Mouse (Mus musculus) heart, postnatal 0 days (tissue): ENCODE data around the gene Arhgef2. TPM values are rescaled to one million over a fixed set of nuclear protein-coding genes. Genes with fewer than 3 reads are reported as not detected.

ENCODE experiments used
- ATAC-seq: fragments of 200-750 bp; cut with Nextera tagmentation; 2 replicates; pipeline ENCODE4 v1.8.0; 2017; ENCODE audit warnings: low read depth, moderate number of reproducible peaks, moderate library complexity; ENCODE audit not compliant: insufficient read depth
- DNase-seq: peaks from one replicate; pipeline ENCODE4 v3.0.0-alpha.2; 2016; ENCODE audit warnings: low spot score
- H3K27ac ChIP-seq: fragments of 300-500 bp; sonication (generic); 2 replicates; pipeline ENCODE4 v1.5.1; 2014; ENCODE audit warnings: low read depth, mild to moderate bottlenecking
- H3K27me3 ChIP-seq: fragments of 300-500 bp; sonication (generic); 2 replicates; pipeline ENCODE4 v1.6.1; 2014; ENCODE audit warnings: low read length, mixed read lengths; ENCODE audit not compliant: control insufficient read depth, insufficient read depth
- H3K36me3 ChIP-seq: fragments of 300-500 bp; sonication (generic); replicated peaks from 2 replicates; pipeline ENCODE4 v1.6.1; 2014; ENCODE audit warnings: low read length, mixed read lengths; ENCODE audit not compliant: control insufficient read depth, insufficient read depth
- H3K4me1 ChIP-seq: fragments of 300-500 bp; sonication (generic); 2 replicates; pipeline ENCODE4 v1.6.1; 2014; ENCODE audit warnings: antibody characterized with exemption; ENCODE audit not compliant: control insufficient read depth, insufficient read depth
- H3K4me2 ChIP-seq: fragments of 300-500 bp; sonication (generic); 2 replicates; pipeline ENCODE4 v1.6.1; 2014; ENCODE audit warnings: low read depth, mild to moderate bottlenecking, low read length, moderate library complexity
- H3K4me3 ChIP-seq: fragments of 300-500 bp; sonication (generic); 2 replicates; pipeline ENCODE4 v1.5.1; 2014; ENCODE audit warnings: low read depth, low read length
- H3K9ac ChIP-seq: fragments of 300-500 bp; sonication (generic); replicated peaks from 2 replicates; pipeline ENCODE4 v1.6.1; 2014; ENCODE audit warnings: low read depth, low read length, mixed read lengths
- H3K9me3 ChIP-seq: fragments of 300-500 bp; sonication (generic); replicated peaks from 2 replicates; pipeline ENCODE4 v1.6.1; 2016; ENCODE audit warnings: low read length; ENCODE audit not compliant: control insufficient read depth
- CTCF ChIP-seq: IDR thresholded peaks from 2 replicates; pipeline ENCODE4 v1.5.1; 2016; ENCODE audit warnings: antibody characterized with exemption, control low read depth, low read depth
- EP300 ChIP-seq: IDR thresholded peaks from 2 replicates; pipeline ENCODE4 v1.6.1; 2016; ENCODE audit warnings: antibody characterized with exemption, low read depth
- WGBS: fragments of 180-500 bp; shearing (Covaris S2); extraction: QIAGEN DNeasy Blood & Tissue Kit; methylation state at CpG from one replicate; pipeline ENCODE4 v1.1.7; 2014; 5-methylcytosine and 5-hydroxymethylcytosine counted together
- polyA plus RNA-seq: library from polyadenylated mRNA; unstranded; fragments of >200 nt; fragmentation: Nextera tagmentation; extraction: Ambion mirVana; gene quantifications from 2 replicates; pipeline ENCODE4 v1.2.1, GENCODE M21; 2015
- total RNA-seq: library from RNA; depleted of rRNA; stranded (reverse); fragments of >200 nt; gene quantifications from 2 replicates; pipeline ENCODE4 v1.2.3, GENCODE M21; 2014; ENCODE audit warnings: low replicate concordance; rRNA removed

Gene Arhgef2
- total and polyA plus RNA-seq, 2 experiments from 2014 or later, result 56.1 to 146 TPM

GRCm38 (mm10) chr3:88684980-88685941 is 79.5 kb downstream of the Arhgef2 start, which contains the start of gene Khdc4:
Gene Khdc4 (plus strand): TSS chr3:88685803.
- H3K9ac ChIP-seq, result peak within 1 kb of the TSS; percentile 90
- peak; percentile 99 for DNase-seq
- H3K27me3 ChIP-seq, result no peaks in the 10 kb centered on the region
- peak within 1 kb of the TSS; percentile 83 for H3K4me2 ChIP-seq
- peaks cover 14% of the 10 kb centered on the region for H3K4me1 ChIP-seq
- ATAC-seq, result peak; percentile 98
- H3K27ac ChIP-seq, result peak within 1 kb of the TSS; percentile 96
- no peak; the same call in 1 of the 2 replicates for TF ChIP-seq EP300
- no peak for TF ChIP-seq CTCF
- peak within 1 kb of the TSS; percentile 71 for H3K4me3 ChIP-seq
- no peaks in the 10 kb centered on the region for H3K9me3 ChIP-seq
- WGBS, result under 1% methylated on average over 47 of the region's 47 CpGs
- H3K36me3 ChIP-seq, result peaks cover 22% of the 10 kb centered on the region

GRCm38 (mm10) chr3:88685958-88686451 is 80.2 kb downstream of the Arhgef2 start:
- DNase-seq (peak; percentile 57), ATAC-seq (peak; percentile 57)
- peak overlapping the region; percentile 96 for H3K27ac ChIP-seq
- peaks cover 29% of the 10 kb centered on the region for H3K36me3 ChIP-seq
- H3K4me3 ChIP-seq, result peak overlapping the region; percentile 71
- no peaks in the 10 kb centered on the region for H3K9me3 ChIP-seq
- peaks cover 14% of the 10 kb centered on the region for H3K4me1 ChIP-seq
- TF ChIP-seq CTCF (peak; percentile 4; the same call in 1 of the 2 replicates), EP300 (no peak)
- H3K27me3 ChIP-seq, result no peaks in the 10 kb centered on the region
- under 1% methylated on average over 45 of the region's 45 CpGs for WGBS
- peak overlapping the region; percentile 83 for H3K4me2 ChIP-seq
- H3K9ac ChIP-seq, result peak overlapping the region; percentile 90

- WGBS, result 16% methylated on average over 13 of the region's 13 CpGs
- H3K27me3 ChIP-seq, result no peaks in the 10 kb centered on the region
These were observed 81.2 kb downstream of the Arhgef2 start for GRCm38 (mm10) chr3:88686734-88687611.

GRCm38 (mm10) chr3:88689079-88689478 is 83.3 kb downstream of the Arhgef2 start:
- Histone ChIP-seq H3K9ac (no peak overlapping the region), H3K36me3 (peaks cover 57% of the 10 kb centered on the region), H3K4me2 (no peak overlapping the region), H3K9me3 (no peaks in the 10 kb centered on the region), H3K4me1 (peaks cover 14% of the 10 kb centered on the region), H3K27ac (no peak overlapping the region), H3K4me3 (no peak overlapping the region), H3K27me3 (no peaks in the 10 kb centered on the region)
- WGBS, result 75% methylated on average over 5 of the region's 5 CpGs
- DNase-seq (no peak), ATAC-seq (no peak)
- TF ChIP-seq EP300, result no peak
- TF ChIP-seq CTCF, result no peak

More at GRCm38 (mm10) chr3:88686734-88687611, 81.2 kb downstream of the Arhgef2 start:
- H3K36me3 ChIP-seq, result peaks cover 38% of the 10 kb centered on the region
- H3K9me3 ChIP-seq, result no peaks in the 10 kb centered on the region
- peak overlapping the region; percentile 83 for H3K4me2 ChIP-seq
- peak overlapping the region; percentile 90 for H3K9ac ChIP-seq
- peaks cover 14% of the 10 kb centered on the region for H3K4me1 ChIP-seq
- H3K27ac ChIP-seq, result peak overlapping the region; percentile 96
- TF ChIP-seq EP300, result no peak
- TF ChIP-seq CTCF, result no peak
- peak overlapping the region; percentile 71 for H3K4me3 ChIP-seq
- ATAC-seq (no peak), DNase-seq (no peak)

- DNase-seq (no peak), ATAC-seq (no peak)
- H3K4me3 ChIP-seq, result no peak overlapping the region
- peaks cover 96% of the 10 kb centered on the region for H3K36me3 ChIP-seq
- H3K27me3 ChIP-seq, result no peaks in the 10 kb centered on the region
- no peak overlapping the region for H3K9ac ChIP-seq
- no peak for TF ChIP-seq CTCF
- no peak for TF ChIP-seq EP300
- peaks cover 4% of the 10 kb centered on the region; the same call in 1 of the 2 replicates for H3K4me1 ChIP-seq
- H3K27ac ChIP-seq, result no peak overlapping the region
- H3K4me2 ChIP-seq, result no peak overlapping the region
- H3K9me3 ChIP-seq, result no peaks in the 10 kb centered on the region
These were observed 89.8 kb downstream of the Arhgef2 start for GRCm38 (mm10) chr3:88695545-88695944.

Other genes starting within 250 kb of the Arhgef2 start
- gene Paqr6, start 241.4 kb upstream of the Arhgef2 start, total RNA-seq, result not detected in 2 replicates
- 1.2 and 1.7 TPM in 2 replicates for gene Paqr6, start 241.4 kb upstream of the Arhgef2 start, polyA plus RNA-seq
- not detected in 2 replicates for gene Bglap3, start 233.2 kb upstream of the Arhgef2 start, total RNA-seq
- gene Bglap3, start 233.2 kb upstream of the Arhgef2 start, polyA plus RNA-seq, result not detected in 2 replicates
- not detected in 2 replicates for gene Bglap2, start 227.3 kb upstream of the Arhgef2 start, total RNA-seq
- not detected in 2 replicates for gene Bglap2, start 227.3 kb upstream of the Arhgef2 start, polyA plus RNA-seq
- gene Bglap, start 221.5 kb upstream of the Arhgef2 start, total RNA-seq, result not detected in 2 replicates
- gene Bglap, start 221.5 kb upstream of the Arhgef2 start, polyA plus RNA-seq, result not detected in 2 replicates
- gene Pmf1, start 195.6 kb upstream of the Arhgef2 start, total RNA-seq, result 86.0 and 116 TPM in 2 replicates
- 62.9 and 65.8 TPM in 2 replicates for gene Pmf1, start 195.6 kb upstream of the Arhgef2 start, polyA plus RNA-seq
- 17.2 and 25.4 TPM in 2 replicates for gene Slc25a44, start 180.8 kb upstream of the Arhgef2 start, total RNA-seq
- gene Slc25a44, start 180.8 kb upstream of the Arhgef2 start, polyA plus RNA-seq, result 9.6 and 9.7 TPM in 2 replicates
- 2.0 and 2.1 TPM in 2 replicates for gene Sema4a, start 144.8 kb upstream of the Arhgef2 start, total RNA-seq
- 0.93 and 1.0 TPM in 2 replicates for gene Sema4a, start 144.8 kb upstream of the Arhgef2 start, polyA plus RNA-seq
- 156 and 210 TPM in 2 replicates for gene Lmna, start 96.0 kb upstream of the Arhgef2 start, total RNA-seq
- gene Lmna, start 96.0 kb upstream of the Arhgef2 start, polyA plus RNA-seq, result 109 and 122 TPM in 2 replicates
- 6.0 and 9.7 TPM in 2 replicates for gene Mex3a, start 73.6 kb upstream of the Arhgef2 start, total RNA-seq
- 2.6 and 2.7 TPM in 2 replicates for gene Mex3a, start 73.6 kb upstream of the Arhgef2 start, polyA plus RNA-seq
- 0.39 and 2.5 TPM in 2 replicates for gene Rab25, start 57.7 kb upstream of the Arhgef2 start, total RNA-seq
- 0.16 TPM in 1 of 2 replicates, not detected in the other for gene Rab25, start 57.7 kb upstream of the Arhgef2 start, polyA plus RNA-seq
- gene Lamtor2, start 52.9 kb upstream of the Arhgef2 start, total RNA-seq, result 3.6 and 34.6 TPM in 2 replicates
- 131 and 136 TPM in 2 replicates for gene Lamtor2, start 52.9 kb upstream of the Arhgef2 start, polyA plus RNA-seq
- 74.9 and 82.4 TPM in 2 replicates for gene Ubqln4, start 52.2 kb upstream of the Arhgef2 start, total RNA-seq
- gene Ubqln4, start 52.2 kb upstream of the Arhgef2 start, polyA plus RNA-seq, result 18.3 and 19.0 TPM in 2 replicates
- 246 and 286 TPM in 2 replicates for gene Ssr2, start 30.1 kb upstream of the Arhgef2 start, total RNA-seq
- 144 and 146 TPM in 2 replicates for gene Ssr2, start 30.1 kb upstream of the Arhgef2 start, polyA plus RNA-seq
- gene Rxfp4, start 47.2 kb downstream of the Arhgef2 start, total RNA-seq, result not detected in 2 replicates
- not detected in 2 replicates for gene Rxfp4, start 47.2 kb downstream of the Arhgef2 start, polyA plus RNA-seq
- gene Khdc4, start 79.8 kb downstream of the Arhgef2 start, total RNA-seq, result 96.2 and 102 TPM in 2 replicates
- 44.4 and 46.2 TPM in 2 replicates for gene Khdc4, start 79.8 kb downstream of the Arhgef2 start, polyA plus RNA-seq
- 65.8 and 82.6 TPM in 2 replicates for gene Rit1, start 110.9 kb downstream of the Arhgef2 start, total RNA-seq
- gene Rit1, start 110.9 kb downstream of the Arhgef2 start, polyA plus RNA-seq, result 85.4 and 119 TPM in 2 replicates
- 3.5 and 13.4 TPM in 2 replicates for gene Syt11, start 169.2 kb downstream of the Arhgef2 start, total RNA-seq
- 3.2 and 4.7 TPM in 2 replicates for gene Syt11, start 169.2 kb downstream of the Arhgef2 start, polyA plus RNA-seq
- 16.3 and 18.4 TPM in 2 replicates for gene Gon4l, start 229.3 kb downstream of the Arhgef2 start, total RNA-seq
- 3.8 and 4.2 TPM in 2 replicates for gene Gon4l, start 229.3 kb downstream of the Arhgef2 start, polyA plus RNA-seq